Mouse (Mus musculus) lung, adult 2 months (tissue): ENCODE results near the gene Zbtb20.

Experiments used
- CTCF ChIP-seq: fragments of 200-500 bp; IDR thresholded peaks from 2 replicates; pipeline ENCODE4 v1.5.1; 2011; ENCODE audit warnings: mild to moderate bottlenecking, low read length, control low read depth; ENCODE audit not compliant: insufficient read depth
- POLR2A ChIP-seq: fragments of 200-500 bp; IDR thresholded peaks from 2 replicates; pipeline ENCODE4 v1.6.1; 2011; ENCODE audit warnings: low read depth, mild to moderate bottlenecking, control low read depth, low read length, borderline replicate concordance; ENCODE audit errors: extremely low read depth

DNA sequence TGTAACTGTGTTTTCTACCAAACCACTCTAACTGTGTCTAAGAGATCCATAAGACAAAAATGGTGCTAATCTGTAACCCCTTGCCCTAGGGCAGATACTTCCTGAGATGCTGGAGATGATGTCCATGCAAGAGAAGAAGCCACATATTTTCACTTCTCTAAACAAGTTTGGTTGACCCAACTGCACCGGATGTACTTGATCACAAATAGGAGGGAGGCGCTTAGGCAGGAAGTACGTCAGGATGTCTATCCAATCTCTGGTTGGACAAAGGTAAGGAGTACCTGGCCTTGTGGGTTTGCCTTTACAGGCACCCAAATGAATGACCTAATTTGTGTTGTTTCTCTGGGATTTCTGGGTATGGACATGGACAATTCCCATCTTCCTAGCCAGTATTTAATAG is 792.6 kb downstream of the Zbtb20 start:
- TF ChIP-seq POLR2A (no peak), CTCF (no peak)
